Mouse (Mus musculus) liver, embryonic 14.5 days (tissue): ENCODE measurements around the gene Tubgcp4. TPM values are rescaled to one million over a fixed set of nuclear protein-coding genes. Genes with fewer than 3 reads are reported as not detected.

Experiments
- ATAC-seq: fragments of 200-750 bp; cut with Nextera tagmentation; 2 replicates; pipeline ENCODE4 v1.8.0; 2017; ENCODE audit warnings: moderate number of reproducible peaks, mild to moderate bottlenecking, moderate library complexity; ENCODE audit not compliant: insufficient read depth
- DNase-seq, 3 experiments: peaks; one replicate each; pipeline ENCODE4 v3.0.0-alpha.2; 2012 to 2013; ENCODE audit warnings: low read depth in 3 of 3, low spot score in 3 of 3
- H3K27ac ChIP-seq: fragments of 300-500 bp; sonication (generic); 2 replicates; pipeline ENCODE4 v1.5.1; 2014; ENCODE audit warnings: moderate library complexity, mild to moderate bottlenecking, control low read depth, inconsistent platforms
- H3K27me3 ChIP-seq: fragments of 300-500 bp; sonication (generic); 2 replicates; pipeline ENCODE4 v1.6.1; 2014; ENCODE audit warnings: mild to moderate bottlenecking, low read length, moderate library complexity; ENCODE audit not compliant: control insufficient read depth, insufficient read depth
- H3K36me3 ChIP-seq: fragments of 300-500 bp; sonication (generic); replicated peaks from 2 replicates; pipeline ENCODE4 v1.6.1; 2014; ENCODE audit warnings: low read depth; ENCODE audit not compliant: control insufficient read depth, insufficient read depth
- H3K4me1 ChIP-seq, 2 experiments: fragments of 200-500 bp in 1 of 2; fragments of 300-500 bp in 1 of 2; sonication (generic) in 1 of 2; replicated peaks; 2 replicates each; pipeline ENCODE4 v1.6.1; 2012 to 2014; ENCODE audit warnings: antibody characterized with exemption in 1 of 2, inconsistent platforms in 1 of 2, low read length in 1 of 2; ENCODE audit not compliant: control insufficient read depth in 2 of 2, insufficient read depth in 2 of 2
- H3K4me2 ChIP-seq: fragments of 300-500 bp; sonication (generic); 2 replicates; pipeline ENCODE4 v1.6.1; 2014; ENCODE audit warnings: low read depth, mild to moderate bottlenecking, control low read depth, moderate library complexity
- H3K4me3 ChIP-seq, 2 experiments: fragments of 200-500 bp in 1 of 2; fragments of 300-500 bp in 1 of 2; sonication (generic) in 1 of 2; 2 replicates each; pipeline ENCODE4 v1.5.1; 2012 to 2014; ENCODE audit warnings: low read depth in 2 of 2, low read length in 2 of 2, mild to moderate bottlenecking in 2 of 2, control low read depth in 1 of 2, inconsistent platforms in 1 of 2, moderate library complexity in 1 of 2; ENCODE audit not compliant: insufficient read depth in 1 of 2
- H3K9ac ChIP-seq: fragments of 300-500 bp; sonication (generic); replicated peaks from 2 replicates; pipeline ENCODE4 v1.6.1; 2014; ENCODE audit warnings: mild to moderate bottlenecking, control low read depth, moderate library complexity
- H3K9me3 ChIP-seq: fragments of 300-500 bp; sonication (generic); 2 replicates; pipeline ENCODE4 v1.6.1; 2016; ENCODE audit warnings: low read length, mixed read lengths; ENCODE audit not compliant: control insufficient read depth
- CTCF ChIP-seq: IDR thresholded peaks from 2 replicates; pipeline ENCODE4 v1.5.1; 2016; ENCODE audit warnings: antibody characterized with exemption, low read depth, control low read depth
- EP300 ChIP-seq: IDR thresholded peaks from 2 replicates; pipeline ENCODE4 v1.6.1; 2016; ENCODE audit warnings: antibody characterized with exemption, low read depth
- WGBS: fragments of 180-500 bp; shearing (Covaris S2); extraction: QIAGEN DNeasy Blood & Tissue Kit; methylation state at CpG from one replicate; pipeline ENCODE4 v1.1.7; 2014; ENCODE audit not compliant: insufficient replicate concordance; 5-methylcytosine and 5-hydroxymethylcytosine counted together
- polyA plus RNA-seq, 2 experiments: library from polyadenylated mRNA; depleted of rRNA in 1 of 2; stranded (reverse) in 1 of 2; unstranded in 1 of 2; fragments of >200 nt; fragmentation: Nextera tagmentation in 1 of 2; extraction: Ambion mirVana in 1 of 2; gene quantifications; 2 replicates each; pipeline versions ENCODE4 v1.2.1 to v1.2.3; 2012 to 2014

The Tubgcp4 gene
- polyA plus RNA-seq, 2 experiments, result 15.0 to 20.3 TPM

GRCm38 (mm10) chr2:121244099-121244498 is 73.6 kb downstream of the Tubgcp4 start:
- Histone ChIP-seq H3K9ac (no peak overlapping the region), H3K36me3 (no peaks in the 10 kb centered on the region; the same call in 1 of the 2 replicates), H3K4me2 (no peak overlapping the region), H3K27me3 (no peaks in the 10 kb centered on the region), H3K4me3 (no peak overlapping the region), H3K4me1 (no peaks in the 10 kb centered on the region), H3K27ac (no peak overlapping the region), H3K9me3 (no peaks in the 10 kb centered on the region)
- DNase-seq (no peak), ATAC-seq (no peak)
- TF ChIP-seq CTCF, result no peak
- TF ChIP-seq EP300, result no peak
- WGBS, result 87% methylated on average over 5 of the region's 5 CpGs

Other genes with a start within 250 kb of the Tubgcp4 start
- 5.1 and 6.0 TPM in 2 replicates for gene Ubr1, start 199.9 kb upstream of the Tubgcp4 start, polyA plus RNA-seq (2012; rRNA removed)
- gene Ubr1, start 199.9 kb upstream of the Tubgcp4 start, polyA plus RNA-seq (2014; fragmentation: Nextera tagmentation; extraction: Ambion mirVana), result 9.3 and 10.2 TPM in 2 replicates
- 1.6 and 1.8 TPM in 2 replicates for gene Tmem62, start 193.6 kb upstream of the Tubgcp4 start, polyA plus RNA-seq (2012; rRNA removed)
- gene Tmem62, start 193.6 kb upstream of the Tubgcp4 start, polyA plus RNA-seq (2014; fragmentation: Nextera tagmentation; extraction: Ambion mirVana), result 3.0 and 3.5 TPM in 2 replicates
- gene Ccndbp1, start 162.3 kb upstream of the Tubgcp4 start, polyA plus RNA-seq (2012; rRNA removed), result 26.9 and 38.1 TPM in 2 replicates
- gene Ccndbp1, start 162.3 kb upstream of the Tubgcp4 start, polyA plus RNA-seq (2014; fragmentation: Nextera tagmentation; extraction: Ambion mirVana), result 45.1 and 46.4 TPM in 2 replicates
- gene Epb42, start 133.6 kb upstream of the Tubgcp4 start, polyA plus RNA-seq (2012; rRNA removed), result 149 and 162 TPM in 2 replicates
- 129 and 131 TPM in 2 replicates for gene Epb42, start 133.6 kb upstream of the Tubgcp4 start, polyA plus RNA-seq (2014; fragmentation: Nextera tagmentation; extraction: Ambion mirVana)
- gene Tgm5, start 84.8 kb upstream of the Tubgcp4 start, polyA plus RNA-seq (2012; rRNA removed), result not detected in 2 replicates
- not detected in 2 replicates for gene Tgm5, start 84.8 kb upstream of the Tubgcp4 start, polyA plus RNA-seq (2014; fragmentation: Nextera tagmentation; extraction: Ambion mirVana)
- gene Tgm7, start 60.9 kb upstream of the Tubgcp4 start, polyA plus RNA-seq (2012; rRNA removed), result 0.02 TPM in 1 of 2 replicates, not detected in the other
- not detected in 2 replicates for gene Tgm7, start 60.9 kb upstream of the Tubgcp4 start, polyA plus RNA-seq (2014; fragmentation: Nextera tagmentation; extraction: Ambion mirVana)
- gene Adal, start 30.2 kb upstream of the Tubgcp4 start, polyA plus RNA-seq (2012; rRNA removed), result 3.7 and 5.6 TPM in 2 replicates
- gene Adal, start 30.2 kb upstream of the Tubgcp4 start, polyA plus RNA-seq (2014; fragmentation: Nextera tagmentation; extraction: Ambion mirVana), result 7.5 and 9.0 TPM in 2 replicates
- 3.6 and 4.1 TPM in 2 replicates for gene Lcmt2, start 30.0 kb upstream of the Tubgcp4 start, polyA plus RNA-seq (2012; rRNA removed)
- 8.4 and 8.9 TPM in 2 replicates for gene Lcmt2, start 30.0 kb upstream of the Tubgcp4 start, polyA plus RNA-seq (2014; fragmentation: Nextera tagmentation; extraction: Ambion mirVana)
- gene Zscan29, start 471 bp downstream of the Tubgcp4 start, polyA plus RNA-seq (2012; rRNA removed), result 1.5 and 2.0 TPM in 2 replicates
- gene Zscan29, start 471 bp downstream of the Tubgcp4 start, polyA plus RNA-seq (2014; fragmentation: Nextera tagmentation; extraction: Ambion mirVana), result 2.8 and 3.1 TPM in 2 replicates
- gene Trp53bp1, start 100.8 kb downstream of the Tubgcp4 start, polyA plus RNA-seq (2012; rRNA removed), result 16.4 and 17.0 TPM in 2 replicates
- 14.1 and 18.5 TPM in 2 replicates for gene Trp53bp1, start 100.8 kb downstream of the Tubgcp4 start, polyA plus RNA-seq (2014; fragmentation: Nextera tagmentation; extraction: Ambion mirVana)
- gene Map1a, start 118.9 kb downstream of the Tubgcp4 start, polyA plus RNA-seq (2012; rRNA removed), result 0.04 TPM in 2 replicates
- gene Map1a, start 118.9 kb downstream of the Tubgcp4 start, polyA plus RNA-seq (2014; fragmentation: Nextera tagmentation; extraction: Ambion mirVana), result 0.09 TPM in 1 of 2 replicates, not detected in the other
- 3.1 and 4.5 TPM in 2 replicates for gene Ppip5k1, start 184.7 kb downstream of the Tubgcp4 start, polyA plus RNA-seq (2012; rRNA removed)
- 5.6 and 8.4 TPM in 2 replicates for gene Ppip5k1, start 184.7 kb downstream of the Tubgcp4 start, polyA plus RNA-seq (2014; fragmentation: Nextera tagmentation; extraction: Ambion mirVana)
- gene Ckmt1, start 187.1 kb downstream of the Tubgcp4 start, polyA plus RNA-seq (2012; rRNA removed), result 0.06 and 0.32 TPM in 2 replicates
- not detected in 2 replicates for gene Ckmt1, start 187.1 kb downstream of the Tubgcp4 start, polyA plus RNA-seq (2014; fragmentation: Nextera tagmentation; extraction: Ambion mirVana)
- gene Strc, start 216.5 kb downstream of the Tubgcp4 start, polyA plus RNA-seq (2012; rRNA removed), result not detected in 2 replicates
- not detected in 2 replicates for gene Strc, start 216.5 kb downstream of the Tubgcp4 start, polyA plus RNA-seq (2014; fragmentation: Nextera tagmentation; extraction: Ambion mirVana)
- 61.0 and 95.7 TPM in 2 replicates for gene Pdia3, start 243.1 kb downstream of the Tubgcp4 start, polyA plus RNA-seq (2012; rRNA removed)
- 186 and 188 TPM in 2 replicates for gene Pdia3, start 243.1 kb downstream of the Tubgcp4 start, polyA plus RNA-seq (2014; fragmentation: Nextera tagmentation; extraction: Ambion mirVana)
- 0.40 and 0.60 TPM in 2 replicates for gene Catsper2, start 243.1 kb downstream of the Tubgcp4 start, polyA plus RNA-seq (2012; rRNA removed)
- gene Catsper2, start 243.1 kb downstream of the Tubgcp4 start, polyA plus RNA-seq (2014; fragmentation: Nextera tagmentation; extraction: Ambion mirVana), result 0.29 and 0.92 TPM in 2 replicates